In the genomic region with DNA sequence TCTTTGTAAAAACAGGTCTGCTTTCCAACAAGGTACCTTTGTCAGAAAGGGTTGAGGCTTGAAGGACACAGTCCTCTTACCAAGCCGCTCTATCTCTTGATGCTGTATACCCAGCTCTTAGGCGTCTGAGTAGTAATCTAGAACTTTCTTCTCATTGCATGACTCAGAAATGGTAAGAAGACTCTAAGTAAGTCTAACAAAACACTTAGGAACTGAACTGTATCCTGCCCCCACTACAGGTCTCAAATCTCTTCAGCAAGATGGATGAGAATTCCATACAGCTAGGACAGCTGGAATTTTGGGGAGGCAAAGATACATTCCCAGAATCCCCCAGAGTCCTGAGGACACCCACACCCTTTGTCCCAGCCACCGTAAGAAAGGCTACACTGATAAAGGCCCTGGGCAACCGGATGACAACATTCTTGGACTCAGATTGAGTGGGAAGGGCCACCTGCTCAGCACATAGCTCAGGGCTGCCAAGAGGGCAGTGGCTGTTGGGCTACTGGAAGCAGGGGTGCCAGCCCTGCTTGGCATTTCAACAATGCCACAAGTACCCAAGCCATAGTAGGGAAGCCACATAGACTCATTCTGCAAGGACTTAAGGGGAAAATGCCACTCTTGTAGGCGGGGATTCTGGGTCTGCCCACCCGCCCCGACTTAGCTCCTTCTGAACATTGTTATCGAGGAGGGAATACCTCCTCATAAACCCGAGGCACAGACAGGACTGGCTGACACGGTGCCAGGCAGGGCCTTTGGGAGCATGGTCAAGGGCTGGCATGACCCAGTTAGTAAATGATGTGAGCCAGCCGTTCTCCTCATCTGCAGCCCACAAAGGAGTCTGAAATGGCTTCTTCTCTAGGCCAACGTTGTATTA, we compare ENCODE assay signal across 18 mouse cellular contexts. TPM values are rescaled to one million over a fixed set of nuclear protein-coding genes. Genes with fewer than 3 reads are reported as not detected.
DNase-seq lines count a peak whose midpoint lies in the region; ATAC-seq and TF ChIP-seq lines count a peak whose summit lies in the region.
"Had no signal": no experiment of that assay in that cellular context is flagged by ENCODE, and none has a peak within 500 bp of the region (broad histone marks: within the 10 kb centered on the region; RNA-seq: fewer than 3 reads in every experiment).

No protein-coding gene starts in this region.

- peak; percentile 95 for TF ChIP-seq EP300 in lung, postnatal 0 days (IDR thresholded peaks at IDR 0.05)

- no peak overlapping the region for H3K4me2 ChIP-seq in lung, postnatal 0 days (replicated peaks; ENCODE audit: low read depth, low read length)
- H3K4me2 ChIP-seq: hindbrain, embryonic 14.5 days; liver, embryonic 13.5 days; midbrain, embryonic 12.5 days; neural tube, embryonic 12.5 days; stomach, embryonic 15.5 days had no signal

- H3K27ac ChIP-seq in lung, postnatal 0 days (ENCODE audit: low read length), result peak overlapping the region; percentile 75
- H3K27ac ChIP-seq: hindbrain, embryonic 14.5 days; liver, embryonic 13.5 days; midbrain, embryonic 12.5 days; neural tube, embryonic 12.5 days had no signal

- H3K9me3 ChIP-seq in lung, postnatal 0 days (ENCODE audit: low read length), result no peaks in the 10 kb centered on the region
- H3K9me3 ChIP-seq: liver, embryonic 13.5 days; midbrain, embryonic 12.5 days; neural tube, embryonic 12.5 days; stomach, embryonic 15.5 days had no signal

- no peak overlapping the region for H3K4me3 ChIP-seq in lung, postnatal 0 days (ENCODE audit: low read depth, low read length)
- H3K4me3 ChIP-seq: liver, embryonic 13.5 days; midbrain, embryonic 12.5 days; neural tube, embryonic 12.5 days; stomach, embryonic 15.5 days had no signal

- 54% methylated on average over 12 of the region's 12 CpGs for WGBS in lung, postnatal 0 days

- peak; percentile 89 for ATAC-seq in lung, postnatal 0 days

- no peak for TF ChIP-seq CTCF in lung, postnatal 0 days (IDR thresholded peaks at IDR 0.05)

- peak; percentile 24 for DNase-seq in adrenal gland, adult 2 months
- DNase-seq in adrenal gland, adult 8-10 months, result no peak
- peak; percentile 54 to 58 for DNase-seq in heart, adult 18-20 months
- no peak for DNase-seq in heart, adult 8-10 months (ENCODE audit: low spot score)
- peak; percentile 89 for DNase-seq in Muller cell, postnatal 12 days (ENCODE audit: inconsistent ontology term)
- DNase-seq in lung, postnatal 0 days (ENCODE audit: low spot score), result peak; percentile 77
- no peak for DNase-seq in kidney, postnatal 4 days
- no peak for DNase-seq in B cell, adult 2 months
- DNase-seq: gastrocnemius, postnatal 36 days; liver, embryonic 13.5 days; right cerebral cortex, postnatal 14 days had no signal

- H3K36me3 ChIP-seq in lung, postnatal 0 days (ENCODE audit: insufficient read depth, low read length), result no peaks in the 10 kb centered on the region
- H3K36me3 ChIP-seq: liver, embryonic 13.5 days; midbrain, embryonic 12.5 days; neural tube, embryonic 12.5 days; stomach, embryonic 15.5 days had no signal

- peaks cover 11% of the 10 kb centered on the region for H3K4me1 ChIP-seq in lung, postnatal 0 days (ENCODE audit: insufficient read depth, low read depth, low read length)
- H3K4me1 ChIP-seq: midbrain, embryonic 12.5 days; neural tube, embryonic 12.5 days had no signal

- no peak overlapping the region for H3K9ac ChIP-seq in lung, postnatal 0 days (replicated peaks; ENCODE audit: low read depth)
- H3K9ac ChIP-seq: hindbrain, embryonic 14.5 days; liver, embryonic 13.5 days; midbrain, embryonic 12.5 days; neural tube, embryonic 12.5 days; stomach, embryonic 15.5 days had no signal

- H3K27me3 ChIP-seq in lung, postnatal 0 days (replicated peaks; ENCODE audit: insufficient read depth, low read length), result no peaks in the 10 kb centered on the region
- H3K27me3 ChIP-seq: liver, embryonic 13.5 days; midbrain, embryonic 12.5 days; neural tube, embryonic 12.5 days; stomach, embryonic 15.5 days had no signal

RNA-seq across cellular contexts. Expression of a gene that starts 25.0 kb away (rescaled TPM):
- 100 to 1,000 TPM; 190 to 233 TPM for total RNA-seq in adrenal gland, adult 2 months (2021)
- 48.0 and 79.6 TPM in 2 replicates for polyA plus RNA-seq in adrenal gland, adult 2 months (2012; rRNA removed)
- total RNA-seq in adrenal gland, adult 8-10 months (2022), result 100 to 1,000 TPM; 180 to 290 (median 232) TPM
- total RNA-seq in heart, adult 18-20 months (2021), result 100 to 1,000 TPM; 123 to 131 TPM
- total RNA-seq in heart, adult 8-10 months (2022), result 100 to 1,000 TPM; 121 to 152 (median 127) TPM
- 88.0 and 114 TPM in 2 replicates for polyA plus RNA-seq in lung, postnatal 0 days (2015; fragmentation: Nextera tagmentation; extraction: Ambion mirVana)

RNA-seq across cellular contexts. Expression of a gene that starts 43.0 kb away (rescaled TPM):
- total RNA-seq in adrenal gland, adult 2 months (2021), result not detected
- not detected in 2 replicates for polyA plus RNA-seq in adrenal gland, adult 2 months (2012; rRNA removed)
- total RNA-seq in adrenal gland, adult 8-10 months (2022), result not detected
- total RNA-seq in heart, adult 18-20 months (2021), result not detected
- total RNA-seq in heart, adult 8-10 months (2022), result not detected
- polyA plus RNA-seq in lung, postnatal 0 days (2015; fragmentation: Nextera tagmentation; extraction: Ambion mirVana), result not detected in 2 replicates
- total RNA-seq: gastrocnemius, postnatal 36 days; layer of hippocampus, postnatal 14 days; MEL had no signal
- polyA plus RNA-seq: hindbrain, embryonic 14.5 days; kidney, embryonic 16.5 days; liver, embryonic 13.5 days; midbrain, embryonic 12.5 days; neural tube, embryonic 12.5 days; stomach, embryonic 15.5 days had no signal

Comparison
In these comparisons a context has a peak if more than half of its experiments do, and no peak if none do; other contexts are left out.
1. DNase-seq: peak in adrenal gland, adult 2 months (single experiment), heart, adult 18-20 months (2 of 2), Muller cell, postnatal 12 days (single experiment) and lung, postnatal 0 days (single experiment); none in adrenal gland, adult 8-10 months (single experiment), heart, adult 8-10 months (single experiment), kidney, postnatal 4 days (0 of 2) and B cell, adult 2 months (0 of 2).